Mouse (Mus musculus): ENCODE data around the gene Tmem116. TPM values are rescaled to one million over a fixed set of nuclear protein-coding genes. Genes with fewer than 3 reads are reported as not detected.

Tmem116 gene
- polyA plus RNA-seq, 1 experiment from 2014 or later, result 1.4 TPM

DNA sequence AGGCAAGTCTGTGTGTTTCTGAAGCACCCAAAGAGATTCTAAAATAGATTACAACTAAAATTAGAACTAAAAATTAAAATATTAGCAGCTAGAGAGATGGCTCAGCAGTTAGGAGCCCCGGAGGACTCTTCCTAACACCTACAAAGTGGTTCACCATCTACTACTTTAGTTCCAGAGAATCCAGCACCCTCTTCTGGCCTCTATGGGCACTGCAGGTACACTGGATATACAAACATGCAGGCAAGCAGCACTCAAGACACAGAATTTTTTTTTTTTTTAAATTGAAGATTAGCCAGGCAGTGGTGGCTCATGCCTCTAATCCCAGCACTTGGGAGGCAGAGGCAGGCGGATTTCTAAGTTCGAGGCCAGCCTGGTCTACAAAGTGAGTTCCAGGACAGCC is 8.1 kb upstream of the Tmem116 start:
- no peak overlapping the region for H3K9ac ChIP-seq (ENCODE audit: low read length)
- no peaks in the 10 kb centered on the region for H3K27me3 ChIP-seq (ENCODE audit: control insufficient read depth, insufficient read depth, low read length)
- no peaks in the 10 kb centered on the region for H3K9me3 ChIP-seq (ENCODE audit: control insufficient read depth, low read length)
- H3K27ac ChIP-seq (ENCODE audit: low read depth, low read length), result no peak overlapping the region
- ATAC-seq (replicated peaks; ENCODE audit: low FRiP score), result no peak
- no peak for DNase-seq (ENCODE audit: low spot score)
- WGBS, result 96% methylated on average over 3 of the region's 3 CpGs
- no peaks in the 10 kb centered on the region for H3K4me1 ChIP-seq (replicated peaks; ENCODE audit: control insufficient read depth, insufficient read depth, low read length)
- H3K4me3 ChIP-seq (ENCODE audit: low read depth, low read length), result no peak overlapping the region
- no peak overlapping the region for H3K4me2 ChIP-seq (ENCODE audit: low read depth, low read length, severe bottlenecking)
- H3K36me3 ChIP-seq (ENCODE audit: control insufficient read depth, insufficient read depth, low read length), result peaks cover 22% of the 10 kb centered on the region

DNA sequence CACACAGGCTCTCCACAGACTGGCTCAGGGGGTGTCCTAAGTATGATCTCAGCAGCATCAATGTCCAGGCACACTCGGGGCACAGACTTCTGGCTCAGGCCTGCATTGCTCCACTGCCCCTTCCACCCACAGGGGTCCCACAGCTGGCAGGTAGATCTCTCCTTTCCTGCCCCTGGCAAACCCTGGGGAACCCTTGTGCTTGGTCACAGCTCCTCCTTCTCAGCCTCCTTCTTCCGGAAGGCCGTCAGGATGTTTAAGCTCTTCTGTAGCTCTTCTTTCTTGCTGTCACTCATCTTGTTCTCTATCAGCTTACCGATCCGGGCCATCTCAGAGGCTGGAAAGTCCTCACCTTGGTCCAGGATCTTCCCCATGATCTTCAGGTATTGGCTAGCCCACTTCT is 6.8 kb upstream of the Tmem116 start:
- no peaks in the 10 kb centered on the region for H3K4me1 ChIP-seq (replicated peaks; ENCODE audit: control insufficient read depth, insufficient read depth, low read length)
- H3K9ac ChIP-seq (ENCODE audit: low read length), result no peak overlapping the region
- ATAC-seq (replicated peaks; ENCODE audit: low FRiP score) (no peak), DNase-seq (ENCODE audit: low spot score) (no peak)
- H3K9me3 ChIP-seq (ENCODE audit: control insufficient read depth, low read length), result no peaks in the 10 kb centered on the region
- H3K4me2 ChIP-seq (ENCODE audit: low read depth, low read length, severe bottlenecking), result no peak overlapping the region
- H3K4me3 ChIP-seq (ENCODE audit: low read depth, low read length), result no peak overlapping the region
- H3K27ac ChIP-seq (ENCODE audit: low read depth, low read length), result no peak overlapping the region
- 90% methylated on average over 5 of the region's 5 CpGs for WGBS
- no peaks in the 10 kb centered on the region for H3K27me3 ChIP-seq (ENCODE audit: control insufficient read depth, insufficient read depth, low read length)
- H3K36me3 ChIP-seq (ENCODE audit: control insufficient read depth, insufficient read depth, low read length), result peaks cover 14% of the 10 kb centered on the region

DNA sequence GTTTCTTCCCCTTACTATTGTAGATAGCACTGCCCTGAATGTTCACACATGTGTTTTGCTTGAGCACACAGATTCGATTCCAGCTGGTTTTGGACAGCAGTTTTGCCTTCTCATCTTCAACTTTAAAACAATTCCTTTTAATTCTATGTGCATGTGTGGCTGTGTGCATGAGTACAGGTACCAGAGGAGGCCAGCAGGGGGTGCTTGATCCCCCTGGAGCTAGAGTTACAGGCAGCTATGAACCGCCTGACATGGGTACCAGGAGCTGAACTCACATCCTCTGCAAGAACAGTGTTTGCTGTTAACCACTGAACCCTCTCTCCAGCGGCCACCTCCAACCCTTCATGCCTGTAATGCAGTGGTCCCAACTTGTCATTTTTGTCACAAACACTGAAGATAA is 3.2 kb upstream of the Tmem116 start:
- DNase-seq (ENCODE audit: low spot score) (no peak), ATAC-seq (replicated peaks; ENCODE audit: low FRiP score) (no peak)
- Histone ChIP-seq H3K27ac (ENCODE audit: low read depth, low read length) (no peak overlapping the region), H3K4me2 (ENCODE audit: low read depth, low read length, severe bottlenecking) (no peak overlapping the region), H3K27me3 (ENCODE audit: control insufficient read depth, insufficient read depth, low read length) (no peaks in the 10 kb centered on the region), H3K9me3 (ENCODE audit: control insufficient read depth, low read length) (no peaks in the 10 kb centered on the region), H3K4me3 (ENCODE audit: low read depth, low read length) (no peak overlapping the region), H3K36me3 (ENCODE audit: control insufficient read depth, insufficient read depth, low read length) (peaks cover 9% of the 10 kb centered on the region), H3K4me1 (replicated peaks; ENCODE audit: control insufficient read depth, insufficient read depth, low read length) (peaks cover 4% of the 10 kb centered on the region; the same call in 1 of the 2 replicates), H3K9ac (ENCODE audit: low read length) (no peak overlapping the region)
- 94% methylated on average over 3 of the region's 3 CpGs for WGBS

DNA sequence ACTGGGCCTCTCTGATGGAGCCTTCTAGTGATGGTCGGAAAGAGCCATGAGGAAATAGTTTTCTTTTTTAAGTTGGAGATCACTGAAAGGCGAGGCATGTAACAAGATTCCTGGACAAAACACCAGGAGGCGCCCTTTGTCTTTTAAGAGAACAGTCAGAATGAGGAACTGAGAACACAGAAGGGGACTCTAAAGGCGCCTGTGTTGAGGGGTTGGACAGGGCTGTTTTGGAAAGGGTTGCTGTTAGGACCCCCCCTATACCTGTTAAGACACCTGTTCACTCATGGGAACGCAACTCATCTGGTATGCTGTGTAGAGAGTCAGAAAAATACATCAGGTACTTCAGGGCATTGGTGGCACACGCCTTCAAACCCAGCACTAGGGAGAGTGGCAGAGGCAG is 1.7 kb upstream of the Tmem116 start:
- Histone ChIP-seq H3K4me1 (replicated peaks; ENCODE audit: control insufficient read depth, insufficient read depth, low read length) (peaks cover 4% of the 10 kb centered on the region; the same call in 1 of the 2 replicates), H3K27ac (ENCODE audit: low read depth, low read length) (no peak overlapping the region), H3K4me2 (ENCODE audit: low read depth, low read length, severe bottlenecking) (no peak overlapping the region), H3K36me3 (ENCODE audit: control insufficient read depth, insufficient read depth, low read length) (peaks cover 4% of the 10 kb centered on the region), H3K27me3 (ENCODE audit: control insufficient read depth, insufficient read depth, low read length) (no peaks in the 10 kb centered on the region), H3K9ac (ENCODE audit: low read length) (no peak overlapping the region), H3K4me3 (ENCODE audit: low read depth, low read length) (no peak overlapping the region), H3K9me3 (ENCODE audit: control insufficient read depth, low read length) (no peaks in the 10 kb centered on the region)
- DNase-seq (ENCODE audit: low spot score) (peak; percentile 63), ATAC-seq (replicated peaks; ENCODE audit: low FRiP score) (no peak)
- WGBS, result 67% methylated on average over 6 of the region's 6 CpGs

DNA sequence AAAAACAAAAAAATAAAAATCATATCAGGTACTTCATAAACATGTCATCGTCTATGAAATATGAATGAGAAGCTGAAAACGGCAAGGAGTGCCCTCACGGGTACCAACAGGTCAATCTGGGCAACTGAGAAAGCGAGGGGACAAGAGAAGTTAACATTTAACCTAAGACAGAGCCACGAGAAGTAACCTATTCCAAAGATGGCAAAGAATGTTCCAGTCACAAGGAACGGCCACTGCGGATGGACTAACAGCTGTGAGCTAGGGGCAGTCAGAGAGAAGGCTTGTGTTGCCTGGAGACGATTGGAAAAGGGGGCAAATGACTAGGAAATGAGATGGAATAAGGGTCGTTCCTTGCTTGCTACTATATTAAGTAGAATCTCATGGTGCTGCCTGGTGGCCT is 1.2 kb upstream of the Tmem116 start:
- Histone ChIP-seq H3K4me3 (ENCODE audit: low read depth, low read length) (no peak overlapping the region), H3K36me3 (ENCODE audit: control insufficient read depth, insufficient read depth, low read length) (peaks cover 3% of the 10 kb centered on the region; the same call in 1 of the 2 replicates), H3K9ac (ENCODE audit: low read length) (no peak overlapping the region), H3K27ac (ENCODE audit: low read depth, low read length) (no peak overlapping the region), H3K4me1 (replicated peaks; ENCODE audit: control insufficient read depth, insufficient read depth, low read length) (peaks cover 4% of the 10 kb centered on the region; the same call in 1 of the 2 replicates), H3K27me3 (ENCODE audit: control insufficient read depth, insufficient read depth, low read length) (no peaks in the 10 kb centered on the region), H3K4me2 (ENCODE audit: low read depth, low read length, severe bottlenecking) (no peak overlapping the region), H3K9me3 (ENCODE audit: control insufficient read depth, low read length) (no peaks in the 10 kb centered on the region)
- 93% methylated on average over 9 of the region's 9 CpGs for WGBS
- no peak for DNase-seq (ENCODE audit: low spot score)
- ATAC-seq (replicated peaks; ENCODE audit: low FRiP score), result no peak

DNA sequence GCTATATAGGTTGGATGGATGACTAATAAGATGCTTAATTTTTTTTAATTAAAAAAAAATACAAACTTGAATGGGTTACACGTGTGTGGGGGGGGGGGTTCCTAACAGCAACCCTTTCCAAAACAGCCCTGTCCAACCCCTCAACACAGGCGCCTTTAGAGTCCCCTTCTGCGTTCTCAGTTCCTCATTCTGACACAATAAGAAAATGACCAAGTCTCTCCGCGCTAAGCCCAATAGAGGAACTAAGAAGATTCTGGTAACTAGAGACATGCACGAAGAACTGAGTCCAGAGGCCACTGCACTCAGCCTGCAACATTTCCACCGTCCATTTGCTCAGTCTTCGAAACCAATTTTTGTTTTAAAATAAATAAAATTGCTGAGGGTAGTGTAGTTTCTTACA is 490 bp upstream of the Tmem116 start:
- H3K36me3 ChIP-seq (ENCODE audit: control insufficient read depth, insufficient read depth, low read length), result peaks cover 3% of the 10 kb centered on the region; the same call in 1 of the 2 replicates
- H3K4me1 ChIP-seq (replicated peaks; ENCODE audit: control insufficient read depth, insufficient read depth, low read length), result peaks cover 4% of the 10 kb centered on the region; the same call in 1 of the 2 replicates
- no peak overlapping the region for H3K27ac ChIP-seq (ENCODE audit: low read depth, low read length)
- peak overlapping the region; percentile 88 for H3K9ac ChIP-seq (ENCODE audit: low read length)
- 28% methylated on average over 8 of the region's 8 CpGs for WGBS
- no peaks in the 10 kb centered on the region for H3K9me3 ChIP-seq (ENCODE audit: control insufficient read depth, low read length)
- DNase-seq (ENCODE audit: low spot score), result no peak
- peak overlapping the region; percentile 87 for H3K4me2 ChIP-seq (ENCODE audit: low read depth, low read length, severe bottlenecking)
- ATAC-seq (replicated peaks; ENCODE audit: low FRiP score), result no peak
- peak overlapping the region; percentile 62 for H3K4me3 ChIP-seq (ENCODE audit: low read depth, low read length)
- H3K27me3 ChIP-seq (ENCODE audit: control insufficient read depth, insufficient read depth, low read length), result no peaks in the 10 kb centered on the region

DNA sequence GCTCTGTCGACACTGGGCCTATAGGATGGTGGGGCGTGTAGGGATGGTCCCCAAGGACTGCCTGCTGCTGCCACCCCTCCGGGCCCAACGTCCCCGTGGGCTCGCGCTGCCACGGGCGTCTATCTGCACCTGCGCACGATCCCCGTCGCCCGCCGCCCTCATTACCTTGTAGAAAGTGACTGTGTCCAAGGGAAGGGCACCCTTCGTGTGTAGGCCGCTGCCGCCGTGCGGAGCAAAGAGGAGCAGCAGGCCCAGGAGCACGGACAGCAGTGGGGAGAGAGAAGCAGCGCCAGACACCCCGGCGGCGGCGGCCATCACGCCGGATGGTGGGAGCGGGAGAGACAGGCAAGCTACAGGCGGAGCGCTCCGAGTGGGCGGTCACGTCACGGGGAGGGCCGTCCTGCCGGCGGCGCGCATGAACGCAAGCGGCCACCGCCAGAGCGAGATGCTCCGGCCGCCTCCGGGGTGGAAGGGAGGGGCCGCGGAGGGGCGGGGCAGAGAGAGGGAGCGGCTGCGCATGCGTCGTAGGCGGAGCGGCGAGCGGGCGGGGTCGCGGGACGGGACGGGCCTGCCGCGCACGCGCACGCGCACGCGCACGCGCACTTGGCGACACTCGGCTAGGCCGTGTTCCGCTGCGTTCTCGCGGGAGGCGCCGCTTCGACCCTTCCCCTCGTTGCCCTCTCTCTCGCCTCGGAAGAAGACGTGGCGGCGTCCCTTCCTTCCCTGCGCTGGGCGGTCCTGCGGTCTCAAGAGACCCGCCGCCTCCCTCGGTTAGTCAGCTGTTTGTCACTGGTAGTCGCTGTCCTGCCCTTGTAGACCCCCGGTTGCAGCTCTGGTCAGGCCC is 555 bp downstream of the Tmem116 start, which contains the start of gene Erp29:
Gene Erp29 (minus strand): TSS at position 481 of the 844 bp plus-strand sequence.
- H3K9me3 ChIP-seq (ENCODE audit: control insufficient read depth, low read length), result no peaks in the 10 kb centered on the region
- ATAC-seq (replicated peaks; ENCODE audit: low FRiP score), result peak; percentile 90
- H3K4me1 ChIP-seq (replicated peaks; ENCODE audit: control insufficient read depth, insufficient read depth, low read length), result peaks cover 4% of the 10 kb centered on the region; the same call in 1 of the 2 replicates
- whole genome bisulfite sequencing, result under 1% methylated on average over 94 of the region's 97 CpGs
- H3K27me3 ChIP-seq (ENCODE audit: control insufficient read depth, insufficient read depth, low read length), result no peaks in the 10 kb centered on the region
- H3K4me2 ChIP-seq (ENCODE audit: low read depth, low read length, severe bottlenecking), result peak within 1 kb of the TSS; percentile 87
- peak; percentile 99 for DNase-seq (ENCODE audit: low spot score)
- peak within 1 kb of the TSS; percentile 88 for H3K9ac ChIP-seq (ENCODE audit: low read length)
- peaks cover 3% of the 10 kb centered on the region; the same call in 1 of the 2 replicates for H3K36me3 ChIP-seq (ENCODE audit: control insufficient read depth, insufficient read depth, low read length)
- peak within 1 kb of the TSS; percentile 62 for H3K4me3 ChIP-seq (ENCODE audit: low read depth, low read length)
- peak within 1 kb of the TSS; percentile 84 for H3K27ac ChIP-seq (ENCODE audit: low read depth, low read length)

DNA sequence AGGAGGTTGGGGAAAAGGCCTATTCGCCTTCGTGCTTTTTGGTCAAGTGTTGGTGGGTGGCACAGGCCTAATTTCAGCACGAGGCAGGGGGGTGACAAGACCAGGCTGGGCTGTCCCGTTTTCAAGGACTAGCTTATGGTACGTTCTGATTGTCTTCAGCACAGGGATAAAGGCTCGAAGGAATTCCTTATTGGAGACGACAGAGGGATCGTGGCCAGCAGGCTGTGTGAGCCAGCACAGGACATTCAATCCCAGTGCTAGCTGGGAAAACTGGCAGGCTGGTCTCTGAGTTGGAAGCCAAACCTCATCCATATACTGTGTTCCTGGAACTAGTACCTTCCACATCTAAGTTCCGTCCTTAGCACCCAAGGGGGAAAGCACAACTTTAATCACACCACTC is 1.2 kb downstream of the Tmem116 start:
- ATAC-seq (replicated peaks; ENCODE audit: low FRiP score) (no peak), DNase-seq (ENCODE audit: low spot score) (no peak)
- no peaks in the 10 kb centered on the region for H3K27me3 ChIP-seq (ENCODE audit: control insufficient read depth, insufficient read depth, low read length)
- H3K27ac ChIP-seq (ENCODE audit: low read depth, low read length), result peak overlapping the region; percentile 84
- H3K4me2 ChIP-seq (ENCODE audit: low read depth, low read length, severe bottlenecking), result peak overlapping the region; percentile 87
- H3K4me1 ChIP-seq (replicated peaks; ENCODE audit: control insufficient read depth, insufficient read depth, low read length), result peaks cover 4% of the 10 kb centered on the region; the same call in 1 of the 2 replicates
- peak overlapping the region; percentile 62 for H3K4me3 ChIP-seq (ENCODE audit: low read depth, low read length)
- peak overlapping the region; percentile 88 for H3K9ac ChIP-seq (ENCODE audit: low read length)
- peaks cover 3% of the 10 kb centered on the region; the same call in 1 of the 2 replicates for H3K36me3 ChIP-seq (ENCODE audit: control insufficient read depth, insufficient read depth, low read length)
- WGBS, result 7% methylated on average over 9 of the region's 9 CpGs
- H3K9me3 ChIP-seq (ENCODE audit: control insufficient read depth, low read length), result no peaks in the 10 kb centered on the region
